Mouse (Mus musculus): ENCODE data around the gene A430005L14Rik.

DNA sequence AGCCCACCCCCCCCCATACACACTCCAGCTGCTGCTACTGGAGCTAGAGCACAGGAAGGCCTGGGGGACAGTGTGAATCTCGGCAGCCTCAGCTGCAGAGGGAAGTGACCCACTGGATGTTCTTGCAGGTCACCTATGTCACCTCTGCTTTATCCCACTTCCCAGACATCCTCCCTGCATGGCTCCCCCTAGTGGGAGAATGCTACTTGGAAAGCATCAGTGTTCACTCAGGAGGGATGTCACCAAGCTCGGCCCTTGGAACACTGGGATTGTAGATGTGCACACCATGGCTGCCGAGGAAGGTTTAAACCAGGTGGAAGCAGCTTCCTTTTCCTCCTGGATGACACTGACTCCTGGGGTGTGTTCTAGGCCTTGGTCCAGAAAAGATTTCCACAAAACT is 43.4 kb upstream of the A430005L14Rik start:
- TF ChIP-seq CTCF (IDR thresholded peaks at IDR 0.05; ENCODE audit: control insufficient read depth, insufficient read depth, insufficient replicate concordance, low read depth, low read length) (no peak), POLR2A (IDR thresholded peaks at IDR 0.05; ENCODE audit: control insufficient read depth, low read depth, low read length) (no peak)

All from testis, adult 2 months (tissue).